Mouse (Mus musculus): ENCODE measurements around the gene Gpha2.

DNA sequence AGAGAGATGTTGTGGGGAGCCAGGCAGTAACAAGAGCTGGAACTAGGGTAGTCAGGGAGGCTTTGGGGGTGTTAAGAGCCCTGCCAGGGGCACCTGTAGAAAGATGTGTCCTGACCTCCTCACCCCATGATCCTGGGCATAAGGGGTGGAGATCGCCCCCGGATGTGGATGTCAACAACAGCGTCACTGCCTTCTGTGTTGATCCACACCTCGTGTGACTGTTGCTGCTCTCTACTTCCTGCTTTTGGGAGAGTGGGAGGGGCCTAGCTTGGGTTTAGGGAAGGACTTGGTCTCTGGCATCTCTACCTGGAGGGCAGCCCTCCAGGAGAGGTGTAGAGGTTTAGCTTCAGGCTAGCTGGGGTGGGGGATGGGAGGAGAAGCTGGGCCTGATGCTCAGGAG is 16.1 kb downstream of the Gpha2 start:
- no peak for TF ChIP-seq ZC3H11A (IDR thresholded peaks at IDR 0.05; ENCODE audit: borderline replicate concordance, low read depth, low read length)
- TF ChIP-seq CHD2 (IDR thresholded peaks at IDR 0.05; ENCODE audit: low read depth, low read length), result no peak
- TF ChIP-seq HCFC1 (IDR thresholded peaks at IDR 0.05; ENCODE audit: borderline replicate concordance, insufficient read depth, low read length), result no peak
